Mouse (Mus musculus) embryonic fibroblast, embryonic 13.5 days (primary cell): ENCODE measurements around the gene Shpk.

Experiments
- CTCF ChIP-seq: IDR thresholded peaks from 2 replicates; pipeline ENCODE4 v1.5.1; 2011; ENCODE audit warnings: mild to moderate bottlenecking, control low read depth, low read length, moderate library complexity, borderline replicate concordance; ENCODE audit not compliant: insufficient read depth
- POLR2A ChIP-seq: IDR thresholded peaks from 2 replicates; pipeline ENCODE4 v1.6.1; 2011; ENCODE audit warnings: low read depth, mild to moderate bottlenecking, control low read depth, low read length, moderate library complexity

GRCm38 (mm10) chr11:73258664-73259063, 59.4 kb downstream of the Shpk start:
- TF ChIP-seq CTCF (no peak), POLR2A (no peak)
